Mouse (Mus musculus): Measurements from ENCODE around the gene Sgf29.
A peak's percentile ranks its signal among the peaks of the same experiment; 100 is the strongest.
"Not testable (repeated sequence)": the region's sequence is repeated elsewhere in the genome, so short reads cannot be mapped to it uniquely, and the experiment has no call there.

The Sgf29 gene

DNA sequence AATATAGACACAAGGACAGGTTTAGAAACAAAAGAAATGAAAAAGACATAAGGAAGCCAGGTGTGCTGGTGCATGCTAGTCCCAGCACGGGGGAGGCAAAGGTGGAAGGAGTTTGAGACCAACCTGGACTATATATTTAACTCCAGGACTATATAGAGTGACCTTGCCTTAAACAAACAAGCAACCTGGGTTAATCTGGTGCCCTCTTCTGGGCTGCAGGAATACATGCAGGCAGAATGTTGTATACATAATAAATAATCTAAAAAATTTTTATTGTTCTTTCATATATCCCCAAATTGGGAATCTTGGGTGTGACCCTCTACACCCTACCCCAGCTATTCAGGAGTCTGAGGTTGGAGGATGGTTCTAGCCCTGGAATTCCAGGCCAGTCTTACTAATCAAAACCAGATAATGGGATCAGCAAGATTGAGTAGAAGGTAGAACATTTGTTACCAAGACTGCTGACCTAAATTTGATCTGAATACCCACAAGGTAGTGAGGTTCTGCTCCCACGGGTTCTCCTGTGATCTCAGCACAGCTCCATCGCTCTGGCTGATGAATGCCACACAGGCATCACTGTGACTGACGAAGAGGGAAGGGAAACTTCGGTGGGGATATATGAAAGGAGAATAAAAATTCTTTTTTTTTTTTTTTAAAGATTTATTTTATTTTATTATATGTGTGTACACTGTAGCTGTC lies 6.4 kb upstream of the Sgf29 start:
- DNase-seq = no peak

DNA sequence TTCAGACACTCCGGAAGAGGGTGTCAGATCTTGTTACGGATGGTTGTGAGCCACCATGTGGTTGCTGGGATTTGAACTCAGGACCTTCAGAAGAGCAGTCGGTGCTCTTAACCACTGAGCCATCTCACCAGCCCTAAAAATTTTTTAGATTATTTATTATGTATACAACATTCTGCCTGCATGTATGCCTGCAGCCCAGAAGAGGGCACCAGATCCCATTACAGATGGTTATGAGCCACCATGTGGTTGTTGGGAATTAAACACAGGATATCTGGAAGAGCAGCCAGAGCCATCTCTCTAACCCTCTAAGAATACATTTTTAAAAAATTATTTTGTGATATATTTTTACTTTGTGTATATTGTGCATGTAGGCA lies 5.9 kb upstream of the Sgf29 start:
- peak; percentile 34 for DNase-seq

DNA sequence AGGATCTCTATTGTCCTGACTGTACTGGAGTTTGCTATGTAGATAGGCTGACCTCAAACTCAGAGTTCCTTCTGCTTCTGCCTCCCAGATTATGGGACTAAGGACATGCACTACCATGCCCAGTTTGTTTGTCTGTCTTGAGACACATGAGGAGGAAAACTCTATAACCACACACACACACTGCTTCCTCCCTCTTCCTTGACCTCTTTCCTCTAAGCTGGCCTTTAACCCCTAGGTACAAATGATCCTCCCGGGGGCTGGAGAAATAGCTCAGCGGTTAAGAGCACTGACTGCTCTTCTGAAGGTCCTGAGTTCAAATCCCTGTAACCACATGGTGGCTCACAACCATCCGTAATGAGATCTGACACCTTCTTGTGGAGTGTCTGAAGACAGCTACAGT lies 4.8 kb upstream of the Sgf29 start:
- DNase-seq = no peak

DNA sequence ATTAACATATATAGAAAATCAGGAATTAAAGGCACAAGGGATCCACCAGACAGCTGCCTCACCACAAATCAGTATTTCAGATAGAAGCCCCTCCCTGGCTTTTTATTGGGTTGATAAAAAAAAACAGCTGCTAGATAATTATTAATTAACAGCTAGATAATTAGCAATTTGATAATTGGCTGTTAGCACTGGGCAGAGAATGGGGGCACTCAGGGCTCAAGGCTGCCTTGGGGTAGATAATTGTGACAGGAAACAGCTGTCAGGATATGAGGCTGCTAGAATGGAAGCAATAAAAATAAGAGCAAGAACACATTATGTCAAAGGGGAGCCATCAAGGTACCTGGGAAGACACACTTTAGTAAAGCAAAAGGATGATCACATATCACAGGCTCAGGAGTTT lies 4.2 kb upstream of the Sgf29 start:
- no peak for DNase-seq

DNA sequence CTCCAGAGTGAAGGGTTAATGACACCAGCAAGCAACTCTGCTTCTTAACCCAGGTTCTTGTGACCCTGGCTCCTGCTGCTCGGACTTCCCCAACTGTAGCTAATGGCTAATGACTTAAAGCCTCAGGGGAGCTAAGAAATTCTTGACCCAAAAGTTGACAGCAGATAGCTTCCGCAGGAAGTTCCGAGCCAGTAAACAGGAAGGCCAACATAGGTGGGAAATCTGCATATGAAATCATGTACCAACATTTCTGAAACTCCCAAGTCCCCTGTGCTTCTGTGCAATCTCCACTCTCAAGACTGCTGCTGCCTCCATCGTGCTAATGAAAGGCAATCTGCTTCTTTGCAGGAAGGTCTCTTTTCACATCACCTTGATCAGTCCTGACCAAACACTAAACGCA lies 3.4 kb upstream of the Sgf29 start:
- no peak for DNase-seq

DNA sequence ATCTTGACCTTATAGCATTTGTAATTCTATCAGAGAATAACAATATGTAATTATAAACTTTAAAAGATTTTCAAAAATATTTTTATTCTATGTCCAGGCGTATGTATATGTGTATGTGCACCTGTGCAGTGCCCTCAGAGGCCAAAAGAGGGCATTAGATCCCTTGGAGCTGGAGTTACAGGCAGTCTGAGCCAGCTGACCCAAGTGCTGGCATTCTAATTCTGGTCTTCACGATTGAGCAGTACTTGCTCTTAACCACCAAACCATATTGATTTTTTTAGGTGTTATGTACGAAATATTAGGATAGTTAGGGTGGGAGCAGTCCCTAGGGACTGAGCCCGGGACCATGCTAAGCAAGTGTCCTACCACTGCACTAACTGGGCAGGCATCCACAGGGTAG lies 623 bp upstream of the Sgf29 start:
- peak; percentile 14 for DNase-seq

DNA sequence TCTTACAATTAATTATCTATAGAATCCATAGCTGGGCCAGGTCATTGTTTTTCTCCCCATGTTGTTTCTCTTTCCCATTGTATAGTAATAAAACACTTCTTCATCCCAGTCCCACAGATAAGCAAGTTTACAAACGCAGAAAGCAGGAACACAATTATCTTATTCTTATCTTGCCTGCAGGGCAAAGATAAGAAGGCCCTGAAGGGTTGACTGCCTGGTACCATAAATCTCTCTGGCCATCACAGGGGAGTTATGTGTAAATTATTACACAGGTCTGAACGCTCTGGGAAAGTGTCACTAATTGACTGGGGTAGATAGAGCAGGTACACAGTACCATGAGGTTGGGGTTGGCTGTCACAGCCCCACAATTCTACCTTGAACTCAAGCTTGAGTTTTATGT lies 1.7 kb downstream of the Sgf29 start:
- no peak for DNase-seq

DNA sequence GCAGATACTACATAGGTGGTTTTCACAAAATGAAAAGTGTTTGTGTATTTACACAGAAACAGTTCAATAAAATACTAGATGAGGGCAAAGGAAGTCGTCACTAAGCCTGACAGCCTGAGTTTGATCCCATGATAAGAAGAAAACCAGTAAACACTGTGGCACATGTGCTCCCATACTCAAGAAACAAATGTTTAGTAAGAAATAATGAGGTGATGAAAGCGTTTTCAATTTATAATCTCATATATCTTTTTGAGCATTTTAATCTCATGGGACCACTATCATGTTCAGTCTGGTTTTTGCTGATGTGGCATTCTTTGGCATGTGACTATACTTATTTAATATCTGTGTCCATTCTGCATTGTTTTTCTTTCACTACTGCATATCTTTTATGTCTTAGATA lies 4.9 kb downstream of the Sgf29 start:
- DNase-seq = no peak

DNA sequence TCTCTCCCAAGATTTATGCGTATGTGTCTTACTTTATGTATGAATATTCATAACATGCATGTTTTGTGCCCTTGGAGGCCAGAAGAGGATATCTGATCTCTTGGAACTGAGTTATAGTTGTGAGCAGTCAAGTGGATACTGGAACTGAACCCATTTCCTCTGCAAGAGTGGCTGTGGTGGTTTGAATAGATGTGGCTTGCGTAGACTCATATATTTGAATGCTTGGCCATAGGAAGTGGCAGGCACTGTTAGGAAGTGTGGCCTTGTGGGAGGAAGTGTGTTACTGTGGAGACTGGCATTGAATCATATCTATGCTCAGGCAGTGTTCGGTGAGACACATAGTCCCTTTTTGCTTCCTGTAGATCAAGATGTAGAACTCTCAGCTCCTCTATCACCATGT lies 6.6 kb downstream of the Sgf29 start:
- no peak for DNase-seq

DNA sequence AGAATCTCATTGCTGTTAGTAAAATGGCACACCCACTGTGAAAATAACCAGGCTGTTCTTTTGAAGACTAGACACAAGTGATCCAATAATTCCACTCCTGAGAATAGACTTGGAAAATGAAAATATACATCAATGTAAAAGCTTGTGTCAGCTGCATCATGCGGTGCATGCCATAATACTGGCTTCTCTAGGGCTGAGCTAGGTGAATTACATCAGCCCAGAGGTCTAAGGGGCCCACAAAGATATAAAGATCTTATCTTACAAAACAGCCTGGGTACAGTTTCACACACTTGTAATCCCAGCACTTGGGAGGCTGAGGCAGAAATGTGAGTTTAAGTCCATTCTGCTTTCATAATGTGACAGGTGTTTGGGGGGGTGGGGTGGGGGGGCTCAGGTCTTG lies 8.4 kb downstream of the Sgf29 start:
- no peak for DNase-seq

DNA sequence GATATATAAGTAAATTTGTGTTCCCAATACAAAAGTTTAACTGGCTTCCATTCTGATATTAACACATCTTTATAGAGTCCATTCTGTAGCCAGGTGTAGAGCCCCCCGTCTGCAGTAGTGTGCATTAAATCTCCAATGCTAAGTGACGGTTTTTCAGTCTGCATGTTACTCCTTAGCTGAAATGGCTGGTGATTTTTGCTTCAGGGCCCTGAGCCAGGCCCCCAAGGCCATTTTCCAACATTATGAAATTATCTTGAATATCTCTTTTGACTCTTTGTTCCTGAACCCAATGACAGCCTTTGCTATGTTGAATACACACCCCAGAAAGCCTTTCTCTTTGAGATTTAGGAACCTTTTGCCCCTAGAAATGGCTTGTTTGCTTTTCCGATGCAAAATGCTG lies 10.7 kb downstream of the Sgf29 start:
- DNase-seq = no peak

DNA sequence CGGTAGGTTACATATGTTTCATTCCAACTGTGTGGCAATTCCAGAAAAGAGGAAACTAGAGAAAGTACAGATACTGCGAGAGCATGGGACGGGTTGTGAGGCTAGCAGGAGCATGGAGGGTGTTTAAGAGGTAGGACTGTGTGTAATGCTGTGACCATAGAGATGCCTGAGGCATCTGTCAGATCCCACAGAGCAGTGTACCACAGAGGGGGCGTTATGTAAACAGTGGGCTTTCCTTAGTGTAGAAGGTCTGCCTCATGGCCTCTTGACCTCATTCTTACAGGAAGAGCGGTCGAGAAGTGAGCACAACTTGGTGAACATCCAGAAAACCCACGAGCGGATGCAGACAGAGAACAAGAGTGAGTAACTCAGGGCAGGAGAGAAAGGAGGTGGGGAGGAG lies 14.5 kb downstream of the Sgf29 start:
- DNase-seq = no peak

DNA sequence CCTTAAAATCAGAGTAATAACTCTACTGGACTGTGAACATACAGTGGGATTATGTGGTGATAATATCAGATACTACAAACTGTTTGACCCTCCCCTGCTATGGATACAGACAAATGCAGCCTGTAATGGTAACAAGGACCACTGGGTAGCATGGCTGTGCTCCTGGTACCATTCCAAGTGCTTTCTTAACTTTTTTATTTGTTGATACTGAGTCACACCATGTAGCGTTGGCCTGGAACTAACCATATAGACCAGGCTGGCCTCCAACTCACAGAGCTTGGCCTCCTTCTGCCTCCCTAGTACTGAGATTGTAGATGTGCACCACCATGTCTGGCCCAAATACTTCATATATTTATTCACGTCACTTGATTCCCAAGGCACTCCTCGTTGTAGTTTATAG lies 16.2 kb downstream of the Sgf29 start:
- no peak for DNase-seq

DNA sequence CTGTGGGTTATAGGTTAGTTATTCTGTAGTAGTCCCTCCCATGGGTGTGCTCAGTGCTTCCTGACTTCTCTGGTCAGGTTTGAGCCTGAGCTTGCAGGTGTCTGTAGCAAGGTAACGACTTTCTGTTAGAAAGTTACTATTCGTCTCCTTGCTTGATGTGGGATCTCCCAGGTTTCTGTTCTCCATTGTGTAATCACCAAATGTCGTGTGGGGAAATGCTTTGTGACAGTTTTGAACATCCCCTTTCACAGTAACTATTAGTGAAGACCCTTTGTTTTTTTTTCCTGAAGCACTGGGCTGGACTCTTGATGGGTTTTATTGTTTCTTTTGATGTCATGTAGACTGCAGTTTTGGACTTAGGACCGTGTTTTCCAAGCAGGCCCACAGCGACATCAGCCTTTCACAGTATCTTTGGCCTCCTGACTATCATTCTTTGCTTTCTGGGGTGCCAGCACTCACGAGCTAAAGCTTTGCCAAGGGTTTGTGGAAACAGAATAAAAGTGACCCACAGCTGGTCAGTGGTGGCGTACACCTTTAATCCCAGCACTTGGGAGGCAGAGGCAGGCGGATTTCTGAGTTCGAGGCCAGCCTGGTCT lies 18.5 kb downstream of the Sgf29 start:
- no peak for DNase-seq

DNA sequence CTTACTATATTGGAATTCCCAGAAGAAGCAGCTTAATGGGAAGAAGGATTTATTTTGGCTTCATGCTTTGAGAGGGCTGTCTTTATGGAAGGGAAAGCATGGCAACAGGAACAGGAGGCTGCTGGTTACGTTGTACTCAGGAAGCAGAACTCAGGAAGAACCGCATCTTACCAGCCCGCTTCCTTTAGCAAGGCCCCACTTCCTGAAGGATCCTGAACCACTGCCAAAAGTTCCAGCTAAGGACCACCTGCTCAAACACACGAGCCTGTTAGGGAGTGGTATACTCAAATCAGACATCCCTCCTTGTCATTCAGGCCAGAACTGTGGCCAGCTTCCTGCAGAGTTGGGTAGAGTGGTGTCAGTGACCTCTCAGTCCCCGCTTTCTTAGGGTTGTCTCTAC lies 19.3 kb downstream of the Sgf29 start:
- no peak for DNase-seq

DNA sequence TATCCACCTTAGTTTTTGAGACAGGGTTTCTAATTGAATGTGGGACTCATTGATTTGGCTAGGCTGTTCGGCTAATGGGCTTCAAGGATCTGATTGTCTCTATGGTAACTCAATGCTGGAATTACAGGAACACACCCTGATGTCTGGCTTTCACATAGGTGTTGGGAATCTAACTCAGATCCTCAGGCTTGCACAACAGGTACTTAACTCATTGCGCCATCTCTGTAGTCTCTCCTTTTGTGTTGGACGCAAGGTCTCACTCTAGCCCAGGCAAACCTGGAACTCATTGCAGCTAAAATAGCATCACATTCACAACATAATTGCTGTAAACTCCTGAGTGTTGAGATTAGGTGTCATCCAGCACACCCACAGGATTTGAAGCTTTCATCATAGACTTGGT lies 21.0 kb downstream of the Sgf29 start:
- no peak for DNase-seq

DNA sequence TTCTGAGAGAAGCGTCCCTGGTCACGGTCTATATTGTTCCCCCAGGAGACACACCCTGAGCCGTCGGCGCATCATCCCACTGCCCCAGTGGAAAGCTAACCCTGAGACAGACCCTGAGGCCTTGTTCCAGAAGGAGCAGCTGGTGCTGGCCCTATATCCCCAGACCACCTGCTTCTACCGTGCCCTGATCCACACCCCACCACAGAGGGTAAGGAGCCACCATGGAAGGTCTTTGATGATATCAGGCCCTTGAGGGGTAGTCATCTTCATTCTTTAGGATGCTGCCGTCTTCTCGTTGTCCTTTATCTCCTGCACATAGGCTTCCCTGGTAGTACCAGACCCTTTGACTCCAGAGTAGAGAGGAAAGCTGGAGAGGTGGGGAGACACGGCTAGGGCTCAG lies 23.0 kb downstream of the Sgf29 start:
- no peak for DNase-seq

DNA sequence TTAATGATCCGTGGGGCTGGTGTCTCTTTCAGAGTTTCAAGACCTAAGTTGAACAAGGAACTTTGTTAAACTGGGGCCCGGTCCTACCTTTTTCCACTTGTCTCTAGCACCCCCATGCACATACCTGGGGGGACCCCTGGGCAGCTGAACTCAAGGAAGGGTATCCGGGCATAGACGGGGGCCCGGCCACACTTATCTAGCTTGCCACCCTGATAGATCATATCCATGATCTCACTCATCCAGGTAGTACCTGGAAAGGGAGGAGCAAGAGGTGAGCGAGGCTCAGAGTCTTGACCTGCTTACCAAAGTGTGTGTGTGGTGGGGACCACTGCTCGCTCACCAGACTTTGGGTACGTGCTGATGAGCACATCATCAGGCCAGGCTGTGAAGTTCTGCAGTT lies 26.0 kb downstream of the Sgf29 start:
- DNase-seq = no peak

DNA sequence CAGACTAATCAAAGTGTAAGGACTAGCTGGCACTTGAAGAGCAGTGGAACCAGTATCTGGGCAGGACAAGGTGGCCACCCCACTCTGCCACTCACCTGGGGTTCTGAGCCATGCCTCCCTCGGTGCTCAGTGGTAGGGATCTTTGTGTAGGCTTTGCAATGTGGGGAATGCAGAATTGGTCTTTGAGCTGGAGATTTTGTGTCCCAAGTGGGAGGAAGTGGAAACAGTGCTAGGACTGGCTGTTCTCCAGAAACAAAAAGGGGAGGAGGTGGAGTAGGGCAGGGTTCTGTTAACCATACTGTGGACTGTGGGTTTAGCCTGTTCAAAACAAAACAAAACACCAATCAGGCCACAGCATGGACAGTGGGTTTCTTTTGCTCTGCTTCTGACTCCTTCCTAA lies 27.1 kb downstream of the Sgf29 start, which contains the start of gene Sult1a1:
Gene Sult1a1, minus strand, starts transcription at position 226 of the 400 bp plus-strand sequence.
- no peak for DNase-seq

DNA sequence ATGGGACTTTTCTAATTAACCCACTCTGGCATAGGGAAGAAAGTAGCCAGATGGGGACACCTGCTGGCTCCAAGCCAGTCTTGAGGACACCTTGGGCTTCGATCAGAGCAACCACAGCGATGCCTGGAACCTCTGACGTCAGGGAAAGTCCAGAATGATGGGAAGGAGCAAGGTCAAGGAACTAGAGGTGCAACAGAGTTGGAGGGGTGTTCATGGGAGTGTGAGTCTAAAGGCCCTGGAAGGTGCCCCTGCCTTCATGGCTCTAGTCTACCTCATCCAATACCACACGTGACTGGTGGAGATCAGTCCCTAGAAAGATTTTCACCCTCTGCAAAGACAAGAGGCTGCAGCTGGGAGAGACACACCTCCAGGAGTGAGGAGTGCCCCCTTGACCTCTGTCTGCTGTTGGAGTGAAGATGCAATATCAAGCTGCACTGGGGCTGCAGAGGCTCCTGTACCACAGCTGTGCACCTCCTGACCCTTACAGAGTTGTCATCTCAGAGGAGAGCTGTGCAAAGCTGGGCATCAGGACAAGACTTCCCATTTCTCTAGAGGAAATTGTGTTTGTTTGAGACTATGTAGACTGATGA lies 27.6 kb downstream of the Sgf29 start:
- DNase-seq = no peak

DNA sequence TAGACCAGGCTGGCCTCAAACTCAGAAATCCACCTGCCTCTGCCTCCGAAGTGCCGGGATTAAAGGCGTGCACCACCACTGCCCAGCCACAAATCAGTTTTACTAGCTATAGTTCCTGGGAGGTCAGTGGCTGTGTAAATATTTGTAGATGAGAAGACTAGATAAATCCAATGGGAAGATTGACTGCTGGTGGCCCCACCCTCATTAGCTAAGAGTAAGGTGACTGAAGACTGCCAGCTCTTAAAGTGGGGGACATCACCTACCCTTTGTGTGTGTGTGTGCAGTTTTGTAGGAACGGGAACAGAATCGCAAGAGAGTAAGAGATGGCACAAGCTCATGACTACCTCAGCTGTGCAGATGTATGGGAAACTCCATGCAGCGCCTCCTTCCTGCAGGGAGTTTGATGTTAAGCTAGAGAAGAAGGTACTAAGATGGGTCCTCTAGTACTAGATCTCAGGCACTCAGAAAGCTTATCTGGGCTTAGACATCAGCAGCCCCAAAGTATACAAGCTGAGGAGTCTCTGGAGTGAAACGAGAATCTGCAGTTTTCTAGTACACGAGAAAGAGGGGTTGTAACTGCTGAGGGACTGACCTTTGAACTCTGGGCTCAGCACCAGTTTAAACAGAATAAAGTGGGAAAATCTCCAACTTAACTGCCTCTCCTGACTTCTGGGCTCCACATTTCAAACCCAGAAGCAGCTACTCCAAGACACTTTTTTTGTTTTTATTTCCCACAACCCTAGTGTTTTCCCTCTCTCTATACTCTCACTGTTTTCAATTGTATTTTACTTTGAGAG lies 29.6 kb downstream of the Sgf29 start:
- DNase-seq = no peak

DNA sequence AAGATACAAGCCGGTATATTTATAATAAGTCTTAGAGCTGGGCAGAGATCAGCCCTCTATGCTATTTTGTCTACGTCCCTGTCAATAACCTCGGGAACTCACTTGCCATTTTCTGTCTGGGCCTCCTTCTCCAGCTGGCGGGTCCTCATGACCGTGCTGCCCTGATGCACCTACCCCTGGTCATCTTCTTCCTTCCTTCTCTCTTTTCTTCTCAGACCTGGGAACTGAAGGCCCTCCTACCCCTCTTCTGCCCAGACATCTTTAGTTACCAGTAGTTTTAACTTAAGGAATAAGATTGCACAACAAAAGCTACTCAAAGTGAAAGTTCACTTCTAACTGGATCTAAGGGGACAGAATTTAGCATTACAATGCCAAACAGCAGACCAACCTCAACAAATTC lies 30.6 kb downstream of the Sgf29 start:
- no peak for DNase-seq

DNA sequence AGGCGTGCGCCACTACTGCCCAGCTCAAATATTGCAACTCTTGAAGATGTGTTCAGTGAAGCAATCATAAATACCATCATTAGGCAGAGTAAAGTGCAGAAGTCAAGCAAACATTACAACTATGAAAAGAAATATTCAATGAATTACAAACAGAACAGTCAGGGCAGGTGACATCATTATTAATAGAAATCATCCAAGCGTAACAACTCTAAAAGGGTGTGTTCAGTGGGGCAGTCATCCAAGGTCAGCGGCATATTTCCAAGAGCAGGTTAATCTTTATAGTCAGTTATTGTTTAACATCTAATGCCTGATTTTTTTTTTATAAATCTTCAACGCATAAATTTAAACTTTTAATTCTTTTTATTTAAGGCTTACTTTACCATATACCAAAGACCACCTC lies 32.1 kb downstream of the Sgf29 start:
- DNase-seq = no peak

DNA sequence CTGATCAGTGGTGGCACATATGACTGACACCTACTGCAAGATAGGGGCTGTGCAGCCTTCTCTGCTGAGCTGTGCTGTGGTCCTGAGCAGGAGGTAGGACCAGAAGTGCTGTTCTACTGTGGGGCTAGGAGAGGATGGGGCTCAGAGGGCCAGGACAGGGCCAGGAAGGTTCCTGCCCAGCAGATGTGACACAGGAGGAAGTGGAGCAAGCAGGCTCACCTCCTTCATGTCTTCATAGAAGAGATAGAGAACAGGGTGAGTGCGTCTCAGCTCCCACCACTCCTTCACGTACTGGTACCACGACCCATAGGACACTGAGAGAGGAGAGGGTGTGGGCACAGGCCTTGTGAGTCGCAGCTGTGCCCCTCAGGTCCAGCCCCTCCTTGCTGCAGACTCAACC lies 39.0 kb downstream of the Sgf29 start:
- not testable (repeated sequence) for DNase-seq
